Mouse (Mus musculus): ENCODE measurements around the gene Sec22c.

Sec22c gene

DNA sequence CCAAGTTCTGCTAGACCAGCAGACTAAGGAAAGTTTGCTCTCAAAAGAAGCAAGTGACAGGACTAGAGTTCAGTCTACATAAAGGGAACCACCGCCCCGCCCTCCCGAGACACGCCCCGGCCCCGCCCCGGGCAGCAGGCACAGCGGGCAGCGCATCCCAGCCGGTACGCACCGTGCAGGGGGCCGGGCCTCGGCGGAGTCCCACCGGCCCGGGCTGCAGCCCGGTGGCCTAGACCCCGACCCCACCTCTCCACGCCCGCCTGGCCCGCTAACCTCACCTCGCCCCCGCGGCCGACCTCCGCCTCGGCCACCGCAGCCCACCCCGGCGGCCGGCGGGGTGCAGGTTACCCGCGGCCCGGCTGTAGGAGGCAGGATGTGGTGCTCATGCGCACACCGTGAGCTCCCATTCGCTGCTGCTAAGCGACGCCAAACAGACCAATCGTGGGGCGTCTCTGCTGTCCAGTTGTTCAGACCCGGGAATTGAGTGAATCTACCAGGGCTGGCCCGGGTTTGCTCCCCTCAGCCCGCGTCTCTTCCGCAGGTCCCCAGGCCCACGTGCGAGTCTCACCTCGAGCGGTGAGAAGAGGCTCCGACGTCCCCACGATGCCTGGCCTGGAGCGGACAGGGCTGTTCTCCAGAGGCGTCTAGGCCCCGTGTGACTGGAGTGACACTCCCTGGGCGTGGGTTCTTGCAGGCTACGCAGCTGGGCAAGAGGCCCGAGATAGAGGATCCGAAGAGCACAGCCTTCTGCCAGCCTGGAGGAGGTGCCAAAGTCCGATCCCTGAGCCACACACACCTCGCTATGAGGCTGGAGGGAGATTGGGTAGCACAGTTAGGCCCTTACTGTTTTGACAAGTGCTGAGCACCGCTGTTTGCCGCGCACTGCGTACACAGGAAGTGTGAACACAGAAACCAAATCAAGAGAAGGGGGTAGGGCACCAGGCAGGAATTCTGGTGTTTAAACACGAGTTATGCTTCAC is at the start of gene Sec22c:
Gene Sec22c (minus strand): TSS at position 845 of the 980 bp plus-strand sequence.
- DNase-seq (ENCODE audit: low spot score), result peak; percentile 75

DNA sequence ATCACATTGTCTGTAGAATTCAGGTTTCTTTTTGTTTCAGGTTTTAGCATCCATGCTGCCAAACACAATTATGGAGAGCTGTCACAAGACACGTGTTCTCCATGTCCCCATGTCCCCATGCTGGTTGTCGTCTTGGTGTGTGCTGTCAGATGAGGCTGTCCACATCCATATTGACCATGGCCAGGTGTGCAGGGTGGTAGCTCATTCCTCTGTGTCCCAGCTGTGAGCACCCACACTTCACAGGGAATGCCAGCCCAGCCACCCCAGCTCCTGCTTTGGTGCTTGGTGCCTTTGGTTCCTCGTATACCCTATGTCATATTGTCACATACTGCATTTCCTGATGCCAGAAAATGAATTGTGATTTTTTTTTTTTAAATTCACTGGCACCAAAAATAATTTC is 49.3 kb upstream of the Sec22c start:
- no peak for DNase-seq (ENCODE audit: low spot score)

DNA sequence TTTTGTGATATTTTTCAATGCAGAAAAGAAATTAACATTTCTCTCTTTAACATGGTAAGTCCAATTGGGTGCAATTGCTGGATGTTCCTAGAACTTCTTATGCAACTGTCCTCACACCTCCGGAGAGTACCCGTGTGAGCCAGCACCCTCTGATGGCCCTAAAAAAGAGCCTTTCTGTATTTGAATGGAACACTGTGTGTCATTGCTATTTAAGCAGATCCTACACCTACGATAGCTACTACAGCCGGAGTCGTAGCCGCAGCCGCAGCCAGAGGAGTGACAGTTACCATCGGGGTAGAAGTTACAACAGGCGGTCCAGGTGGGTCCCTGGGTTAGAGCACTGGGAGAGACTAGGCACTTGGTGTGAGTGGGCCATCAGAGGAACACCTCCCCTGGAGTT is 47.5 kb upstream of the Sec22c start:
- no peak for DNase-seq (ENCODE audit: low spot score)

DNA sequence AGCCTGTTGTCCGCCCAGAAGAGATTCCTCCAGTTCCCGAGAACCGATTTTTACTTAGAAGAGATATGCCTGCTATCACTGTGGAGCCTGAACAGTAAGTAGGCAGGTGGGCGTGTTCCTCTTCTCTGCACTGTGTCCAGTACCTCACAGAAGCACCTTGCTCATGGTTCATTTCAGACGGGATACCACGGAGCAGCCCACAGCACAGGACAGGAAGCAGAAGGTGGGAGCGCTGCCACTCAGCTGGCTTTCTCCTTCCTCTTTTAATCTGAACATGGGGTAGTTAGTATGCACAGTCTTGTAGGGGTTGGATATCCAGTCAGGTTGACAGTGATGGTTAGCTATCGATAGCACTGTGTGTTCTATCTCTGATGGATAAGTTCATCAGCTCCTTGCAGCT is 38.8 kb upstream of the Sec22c start:
- DNase-seq (ENCODE audit: low spot score), result no peak

DNA sequence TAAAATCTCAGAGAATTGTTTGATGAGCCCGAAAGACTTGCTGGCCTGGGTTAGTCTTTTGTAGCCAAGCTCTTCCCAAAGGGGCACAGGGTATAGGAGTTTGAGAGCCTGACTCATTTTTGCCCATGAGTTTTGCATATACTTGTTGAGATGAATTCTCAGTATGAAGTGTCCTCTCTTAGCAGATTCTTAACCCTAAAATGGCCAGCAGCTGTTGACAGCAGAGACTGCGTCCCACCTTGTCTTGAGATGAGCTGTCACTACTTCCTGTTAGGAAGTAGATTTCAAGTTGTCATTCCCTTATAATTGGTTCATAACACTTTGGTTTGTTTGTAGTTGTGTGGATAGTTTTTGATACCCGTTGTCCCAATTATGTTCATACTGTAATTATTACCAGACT is 35.9 kb upstream of the Sec22c start:
- no peak for DNase-seq (ENCODE audit: low spot score)

DNA sequence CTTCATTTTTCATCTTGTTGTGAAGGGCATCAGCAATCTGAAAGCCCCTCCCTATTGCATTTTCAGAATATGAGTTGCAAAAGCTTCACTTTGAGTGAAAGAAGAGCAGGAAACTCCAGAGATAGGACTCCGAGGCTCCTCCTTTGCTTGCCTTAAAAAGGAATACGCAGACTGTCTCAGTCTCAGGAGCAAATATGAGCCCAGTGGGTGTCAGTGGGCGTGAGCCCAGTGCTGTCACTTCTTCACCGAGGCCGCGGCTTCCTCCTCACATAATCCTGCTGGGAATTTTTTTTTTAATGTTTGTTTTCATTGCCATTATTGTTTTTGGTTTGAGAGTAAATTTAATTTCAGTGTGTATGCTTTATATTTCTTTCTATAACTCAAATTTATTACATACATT is 35.2 kb upstream of the Sec22c start:
- DNase-seq (ENCODE audit: low spot score), result no peak

DNA sequence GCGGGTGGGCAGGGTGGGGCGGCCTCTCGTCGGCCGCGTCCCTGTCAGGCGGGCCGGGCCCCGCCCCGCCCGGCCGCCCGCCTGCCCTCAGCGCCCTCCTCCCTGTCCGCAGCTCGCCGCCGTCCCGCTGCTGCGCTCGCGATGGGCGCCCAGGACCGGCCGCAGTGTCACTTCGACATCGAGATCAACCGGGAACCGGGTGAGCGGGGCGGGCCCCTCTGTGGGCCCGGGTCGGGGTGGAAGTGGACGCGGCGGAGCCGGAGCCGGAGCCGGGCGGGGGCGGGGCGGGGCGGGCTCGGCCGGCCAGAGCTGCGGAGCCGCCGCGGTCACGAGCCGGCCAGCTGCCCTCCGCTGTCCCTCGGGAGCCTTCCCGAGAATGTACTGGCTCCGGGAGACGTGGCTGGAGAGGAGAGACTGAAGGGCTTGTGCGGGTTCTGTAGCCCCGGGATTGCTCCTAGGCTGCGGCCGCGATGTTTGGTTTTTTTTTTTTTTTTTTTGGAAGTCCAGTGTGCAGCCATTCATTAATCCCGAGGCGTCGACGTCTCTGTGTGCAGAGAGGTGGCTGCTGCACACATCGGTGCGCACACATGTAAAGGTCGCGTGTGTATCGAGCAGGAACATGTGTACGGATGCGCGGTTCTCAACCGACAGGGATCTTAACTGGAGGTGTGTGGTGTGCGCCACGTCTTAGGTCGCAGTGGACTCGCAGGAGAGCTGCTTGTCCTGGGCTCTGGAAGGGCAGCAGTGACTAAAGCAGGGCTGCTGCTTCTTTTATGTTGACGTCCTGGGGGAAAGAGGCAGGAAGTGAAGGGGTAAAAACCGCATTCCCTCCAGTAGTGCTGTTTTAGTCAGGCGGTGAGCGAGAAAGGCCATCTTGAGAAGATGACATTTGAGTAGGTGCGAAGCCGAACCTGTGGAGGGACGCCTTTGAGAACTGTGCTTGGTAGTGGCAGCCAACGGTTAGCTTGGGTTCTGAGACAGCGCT is 14.3 kb upstream of the Sec22c start:
- DNase-seq (ENCODE audit: low spot score), result peak; percentile 51

DNA sequence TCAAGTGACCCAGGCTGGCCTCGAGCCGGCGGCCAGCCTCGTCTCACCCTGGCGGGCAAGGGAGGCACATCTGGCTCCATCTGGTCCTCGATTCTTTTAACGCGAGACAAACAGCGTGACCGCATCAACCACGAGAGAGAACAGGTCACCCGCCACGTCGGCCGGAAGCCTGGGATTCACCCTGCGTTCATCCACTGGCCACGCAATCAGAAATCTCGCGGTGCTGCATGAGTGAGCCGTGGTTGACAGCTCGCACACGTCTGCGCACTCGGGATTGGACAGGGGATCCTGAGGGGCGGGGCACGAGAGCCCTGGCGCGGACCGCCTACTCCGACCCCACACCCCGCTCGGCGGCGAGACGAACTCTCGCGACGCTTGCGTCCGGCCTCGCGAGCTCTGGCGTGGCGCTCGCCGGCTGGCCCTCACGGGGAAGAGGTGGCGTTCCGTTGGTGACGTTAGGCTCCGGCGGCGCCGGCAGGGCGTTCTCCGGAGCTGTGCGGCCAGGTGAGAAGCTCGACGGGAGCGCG is 13.6 kb upstream of the Sec22c start, which contains the start of gene Nktr:
Gene Nktr (plus strand): TSS at position 378 of the 527 bp plus-strand sequence.
- peak; percentile 91 for DNase-seq (ENCODE audit: low spot score)

DNA sequence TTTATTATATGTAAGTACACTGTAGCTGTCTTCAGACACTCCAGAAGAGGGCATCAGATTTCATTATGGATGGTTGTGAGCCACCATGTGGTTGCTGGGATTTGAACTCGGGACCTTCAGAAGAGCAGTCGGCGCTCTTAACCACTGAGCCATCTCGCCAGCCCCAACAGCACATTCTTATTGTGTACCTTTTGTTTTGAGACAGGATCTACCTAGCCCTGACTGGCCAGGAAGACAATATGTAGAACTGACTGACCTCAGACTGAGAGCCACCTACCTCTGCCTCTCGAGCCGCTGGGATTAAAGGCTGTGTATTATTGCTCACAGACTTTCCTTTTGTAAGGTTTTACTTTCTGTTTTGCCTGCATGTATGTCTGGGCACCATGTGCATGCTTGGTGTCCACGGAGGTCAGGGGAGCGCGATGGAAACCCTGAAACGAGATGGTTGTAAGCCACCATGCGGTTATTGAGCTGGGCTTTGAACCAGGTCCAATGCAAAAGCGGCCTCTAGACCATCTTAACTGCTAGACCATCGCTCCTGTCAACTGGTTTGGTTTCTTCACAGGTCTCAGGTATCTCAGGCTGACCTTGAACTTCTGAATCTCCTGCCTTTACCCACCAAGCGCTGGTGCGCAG is 12.9 kb upstream of the Sec22c start:
- DNase-seq (ENCODE audit: low spot score), result peak; percentile 21

DNA sequence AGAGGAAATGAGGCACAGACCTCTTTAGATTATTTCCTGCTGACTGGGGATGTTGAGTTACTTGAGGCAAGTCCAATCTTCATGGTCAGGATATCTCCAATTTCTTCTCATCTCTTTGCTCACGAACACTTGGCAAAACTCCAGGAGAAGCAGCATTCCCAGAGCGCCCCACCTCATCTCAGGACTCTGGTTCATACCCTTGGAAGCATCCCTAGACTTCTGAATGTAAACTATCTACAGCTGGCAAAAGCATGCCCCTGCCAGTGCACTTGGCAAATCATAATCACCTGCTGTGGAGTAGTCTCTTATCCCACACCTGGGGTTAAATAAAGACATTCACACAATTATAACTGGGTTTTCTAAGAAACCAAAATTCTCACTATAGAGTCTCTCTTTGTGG is 11.8 kb upstream of the Sec22c start:
- DNase-seq (ENCODE audit: low spot score), result no peak

DNA sequence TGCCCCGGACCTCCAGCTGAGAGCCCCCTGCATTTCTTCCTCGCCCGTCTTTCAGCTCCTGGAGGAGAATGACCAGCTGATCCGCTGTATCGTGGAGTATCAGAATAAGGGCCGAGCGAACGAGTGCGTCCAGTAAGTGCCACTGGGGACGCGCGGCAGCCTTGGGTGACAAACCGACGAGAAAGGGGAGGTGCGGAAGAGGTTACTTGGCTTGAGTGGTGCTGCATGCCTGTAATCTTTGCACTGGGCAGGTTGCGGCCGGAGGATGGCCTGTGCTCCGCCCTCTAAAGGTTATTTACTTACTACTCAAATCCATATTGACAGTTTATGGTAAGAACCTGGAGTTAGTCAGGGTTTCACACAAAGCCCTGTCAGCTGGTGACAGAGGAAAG is 5.3 kb upstream of the Sec22c start:
- no peak for DNase-seq (ENCODE audit: low spot score)

DNA sequence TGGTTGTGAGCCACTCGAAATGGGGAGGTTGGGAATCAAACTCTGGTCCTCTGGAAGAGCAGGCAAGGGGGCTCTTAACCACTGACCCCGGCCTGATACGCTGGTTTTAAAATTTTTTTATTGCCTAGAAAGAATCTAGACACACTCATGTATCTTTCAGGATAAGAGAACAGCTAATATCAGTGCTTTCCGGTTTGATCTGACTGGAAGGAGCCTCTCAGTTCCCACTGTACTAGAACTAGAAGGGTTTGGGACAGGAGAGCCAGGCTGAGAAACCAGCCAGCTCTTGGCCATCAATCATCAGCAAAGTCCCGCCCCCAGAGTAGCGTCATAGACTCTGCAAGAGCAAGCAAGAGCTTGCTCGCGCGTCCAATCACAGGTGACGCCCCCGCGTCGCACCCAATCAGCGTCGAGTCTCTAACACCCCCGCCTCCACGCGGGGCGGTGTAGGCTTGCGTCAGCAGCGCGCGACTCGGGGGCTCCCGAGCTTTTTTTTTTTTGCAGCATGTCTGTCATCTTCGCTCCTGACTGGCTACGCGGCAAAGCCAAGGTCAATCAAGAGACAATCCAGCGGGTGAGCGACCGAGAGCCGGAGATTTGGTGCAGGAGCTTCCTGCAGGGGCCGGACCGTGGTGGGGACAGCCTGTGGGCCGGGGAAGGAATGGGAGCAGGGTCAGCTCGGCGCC is 4.8 kb upstream of the Sec22c start, which contains the start of gene Ss18l2:
Gene Ss18l2 (plus strand): TSS at position 432 of the 686 bp plus-strand sequence.
- peak; percentile 95 for DNase-seq (ENCODE audit: low spot score)

DNA sequence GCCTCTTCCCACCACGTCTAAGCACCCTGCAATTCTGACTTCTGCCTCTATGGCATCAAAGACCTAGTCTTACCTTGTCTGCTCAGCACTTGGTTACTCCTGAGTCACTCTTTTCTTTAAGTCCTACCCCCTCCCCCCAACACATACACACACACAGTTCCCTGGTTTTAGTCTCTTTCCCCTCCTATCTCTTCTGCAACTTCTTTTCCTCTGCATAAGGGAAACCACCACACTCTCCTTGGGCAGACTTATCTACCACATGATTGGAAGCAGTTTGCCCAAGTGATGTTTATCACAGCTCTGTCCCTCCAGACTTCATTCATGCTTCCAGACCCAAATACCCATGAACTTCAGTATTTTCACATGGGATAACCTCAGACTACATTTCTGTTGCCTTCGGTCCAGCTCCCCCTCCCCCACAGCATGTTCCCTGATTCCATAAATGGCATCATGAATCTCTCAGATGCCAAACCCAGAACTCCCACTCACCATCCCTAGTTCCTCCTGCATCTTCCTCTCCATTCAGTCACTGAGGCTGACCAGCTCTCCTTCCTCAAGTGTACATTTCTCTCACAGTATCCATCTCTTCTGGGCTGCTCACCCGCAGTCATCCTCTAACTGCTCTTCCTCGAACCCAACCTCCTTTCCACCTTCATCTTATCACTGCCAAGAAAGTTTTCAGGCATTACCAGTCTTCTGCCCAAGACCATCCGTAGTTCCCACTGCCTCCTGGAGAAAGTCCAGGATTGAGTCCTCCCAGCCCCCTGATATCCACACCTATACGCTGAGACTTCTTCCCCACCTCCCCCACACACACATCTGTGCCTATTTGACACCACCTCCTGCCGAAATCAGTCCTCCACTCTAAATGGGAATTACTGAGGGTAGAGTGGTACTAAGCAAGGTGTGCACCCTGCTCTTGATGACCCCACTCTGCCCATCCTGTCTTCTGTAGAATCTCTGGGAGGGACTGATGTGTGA is 3.5 kb upstream of the Sec22c start:
- DNase-seq (ENCODE audit: low spot score), result no peak

DNA sequence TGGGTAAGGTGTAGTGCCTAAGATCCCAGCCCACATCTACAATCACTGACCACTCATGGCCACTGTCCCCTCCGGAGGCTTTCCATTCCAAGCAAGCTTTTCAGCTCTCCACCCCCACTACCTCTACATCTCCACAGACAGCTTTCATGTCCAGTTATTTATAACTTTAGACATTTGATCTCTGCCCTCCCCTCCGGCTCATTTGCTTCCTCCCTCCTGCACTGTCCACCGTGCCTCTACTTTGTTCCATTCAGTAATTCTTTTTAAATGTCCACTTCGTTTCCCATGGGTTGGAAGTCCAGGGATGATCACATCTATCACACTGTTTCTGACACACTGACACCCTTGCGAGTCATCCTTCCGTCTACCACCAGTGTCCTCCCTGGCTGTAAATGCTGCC is 2.5 kb upstream of the Sec22c start:
- no peak for DNase-seq (ENCODE audit: low spot score)

DNA sequence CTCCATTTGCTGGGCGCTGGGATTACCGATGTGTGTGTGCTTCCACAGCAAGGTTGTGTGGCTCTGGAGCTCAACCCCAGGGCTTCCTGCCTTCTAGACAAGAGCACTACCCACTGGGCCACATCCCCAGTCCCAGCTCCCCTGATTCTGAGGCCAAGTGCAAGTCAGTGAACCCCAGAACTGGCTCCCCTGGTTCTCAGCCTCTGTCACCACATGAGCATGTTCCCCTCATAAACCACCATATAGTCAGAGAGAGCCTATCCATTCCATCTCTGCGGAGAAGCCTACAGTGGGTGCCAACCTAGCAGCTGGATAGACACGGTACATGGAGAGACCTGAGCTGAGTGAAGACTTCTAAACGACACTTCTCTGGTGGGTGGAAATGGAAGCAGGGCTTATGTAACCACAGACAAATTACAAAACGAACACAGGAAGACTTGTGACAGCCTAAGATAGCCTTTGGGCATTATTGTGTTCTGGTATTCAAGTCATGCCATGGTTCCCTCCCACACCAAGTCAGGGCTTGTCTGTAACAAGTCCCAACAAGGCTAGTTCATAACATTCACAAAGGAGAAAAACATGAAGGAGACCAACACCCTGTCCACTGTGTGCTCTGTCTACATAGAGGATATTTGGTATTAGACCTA is 862 bp upstream of the Sec22c start:
- no peak for DNase-seq (ENCODE audit: low spot score)

DNA sequence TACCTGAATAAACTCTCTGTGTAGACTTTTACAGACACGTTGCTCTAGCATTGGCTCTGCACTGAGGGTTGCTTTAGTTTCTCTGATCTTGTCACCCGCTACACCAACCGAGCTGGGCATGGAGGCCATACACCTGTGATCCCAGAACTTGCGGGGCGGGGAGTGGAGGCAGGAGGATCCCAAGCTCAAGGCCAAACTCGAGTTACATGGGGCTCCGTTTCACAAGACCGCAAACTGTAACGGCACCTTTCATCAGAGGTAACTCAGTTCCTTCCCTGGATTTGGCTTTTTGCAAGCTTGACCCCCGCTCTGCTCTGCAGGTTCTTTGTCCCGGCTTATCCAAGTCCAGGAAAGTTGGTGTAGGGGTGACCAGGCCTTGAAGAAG is 1.0 kb downstream of the Sec22c start:
- DNase-seq (ENCODE audit: low spot score), result no peak

DNA sequence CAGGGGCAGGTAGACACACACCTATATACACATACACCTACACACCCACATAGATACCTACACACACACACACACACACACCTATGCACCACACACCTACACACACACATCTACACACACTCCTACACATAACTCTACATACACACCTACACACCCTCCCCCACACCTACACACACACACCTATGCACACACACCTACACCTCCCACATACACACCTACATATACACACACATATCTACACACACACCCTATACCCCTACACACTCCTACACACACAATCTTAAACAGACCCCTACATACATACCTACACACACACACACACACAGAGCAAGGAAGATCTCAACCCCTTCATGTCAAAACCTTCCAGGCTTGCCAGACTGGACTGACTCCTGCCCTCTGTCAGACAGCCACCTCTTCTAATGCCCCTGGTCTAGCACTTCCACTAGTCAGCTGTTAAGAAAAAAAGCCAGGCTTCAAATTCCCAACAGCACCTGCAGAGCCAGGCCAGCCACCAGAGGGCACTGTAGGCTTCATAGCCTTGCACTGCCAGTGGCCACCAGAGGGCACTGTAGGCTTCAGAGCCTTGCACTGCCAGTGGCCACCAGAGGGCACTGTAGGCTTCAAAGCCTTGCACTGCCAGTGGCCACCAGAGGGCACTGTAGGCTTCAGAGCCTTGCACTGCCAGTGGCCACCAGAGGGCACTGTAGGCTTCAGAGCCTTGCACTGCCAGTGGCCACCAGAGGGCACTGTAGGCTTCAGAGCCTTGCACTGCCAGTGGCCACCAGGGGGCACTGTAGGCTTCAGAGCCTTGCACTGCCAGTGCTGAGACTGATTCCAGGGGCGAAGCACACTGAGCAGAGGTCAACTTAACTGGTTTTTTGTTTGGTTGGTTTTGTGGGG is 7.9 kb downstream of the Sec22c start:
- peak; percentile 58 for DNase-seq (ENCODE audit: low spot score)

DNA sequence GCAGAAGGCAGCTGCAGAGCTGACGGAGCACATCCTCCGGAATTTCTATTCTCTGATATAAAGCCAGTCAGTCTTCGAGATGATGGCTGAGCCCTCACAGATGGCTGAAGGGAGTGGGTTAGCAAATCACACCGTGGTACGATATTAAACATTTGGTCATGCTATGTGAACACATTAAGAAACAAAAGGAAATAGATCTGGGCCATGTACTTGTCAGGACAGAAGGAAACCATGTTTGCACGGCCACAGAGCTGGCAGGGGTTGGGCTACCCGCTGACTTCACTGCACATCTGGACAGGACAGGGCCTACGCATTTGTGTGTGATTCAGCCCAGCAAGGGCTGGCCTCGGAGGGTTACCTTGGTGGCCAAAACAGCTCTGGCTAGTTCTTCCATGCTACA is 8.7 kb downstream of the Sec22c start:
- no peak for DNase-seq (ENCODE audit: low spot score)

Data from ovary, postnatal 14 days (tissue).